Mouse (Mus musculus) heart, embryonic 11.5 days (tissue): ENCODE results near the gene Stt3b. TPM values are rescaled to one million over a fixed set of nuclear protein-coding genes. Genes with fewer than 3 reads are reported as not detected.

Source experiments
- ATAC-seq: fragments of 200-750 bp; cut with Nextera tagmentation; replicated peaks from 2 replicates; pipeline ENCODE4 v1.8.0; 2017; ENCODE audit warnings: moderate library complexity; ENCODE audit not compliant: insufficient number of reproducible peaks, low FRiP score, low TSS enrichment
- H3K27ac ChIP-seq: fragments of 300-500 bp; sonication (generic); 2 replicates; pipeline ENCODE4 v1.5.1; 2014; ENCODE audit warnings: mild to moderate bottlenecking, low read depth, low read length
- H3K27me3 ChIP-seq: fragments of 300-500 bp; sonication (generic); 2 replicates; pipeline ENCODE4 v1.6.1; 2014; ENCODE audit warnings: mild to moderate bottlenecking, low read length, mixed read lengths; ENCODE audit not compliant: control insufficient read depth, insufficient read depth
- H3K36me3 ChIP-seq: fragments of 300-500 bp; sonication (generic); 2 replicates; pipeline ENCODE4 v1.6.1; 2014; ENCODE audit warnings: mild to moderate bottlenecking, low read length, moderate library complexity, mixed read lengths; ENCODE audit not compliant: control insufficient read depth, insufficient read depth
- H3K4me1 ChIP-seq: fragments of 300-500 bp; sonication (generic); 2 replicates; pipeline ENCODE4 v1.6.1; 2014; ENCODE audit warnings: low read length; ENCODE audit not compliant: control insufficient read depth, insufficient read depth
- H3K4me2 ChIP-seq: fragments of 300-500 bp; sonication (generic); 2 replicates; pipeline ENCODE4 v1.6.1; 2014; ENCODE audit warnings: mild to moderate bottlenecking, moderate library complexity
- H3K4me3 ChIP-seq: fragments of 300-500 bp; sonication (generic); 2 replicates; pipeline ENCODE4 v1.5.1; 2014; ENCODE audit warnings: low read depth, low read length
- H3K9ac ChIP-seq: fragments of 300-500 bp; sonication (generic); 2 replicates; pipeline ENCODE4 v1.6.1; 2014; ENCODE audit warnings: mild to moderate bottlenecking, low read depth, low read length, moderate library complexity
- H3K9me3 ChIP-seq: fragments of 300-500 bp; sonication (generic); replicated peaks from 2 replicates; pipeline ENCODE4 v1.6.1; 2016; ENCODE audit warnings: low read length; ENCODE audit not compliant: control insufficient read depth
- WGBS: fragments of 180-500 bp; shearing (Covaris S2); extraction: QIAGEN DNeasy Blood & Tissue Kit; methylation state at CpG from one replicate; pipeline ENCODE4 v1.1.7; 2014; ENCODE audit not compliant: insufficient replicate concordance; 5-methylcytosine and 5-hydroxymethylcytosine counted together
- polyA plus RNA-seq: library from polyadenylated mRNA; unstranded; fragments of >200 nt; fragmentation: Nextera tagmentation; extraction: Ambion mirVana; gene quantifications from 2 replicates; pipeline ENCODE4 v1.2.1, GENCODE M21; 2014

Stt3b gene
- polyA plus RNA-seq, 1 experiment from 2014 or later = 84.7 TPM

- Histone ChIP-seq H3K27ac (peak overlapping the region; percentile 98), H3K36me3 (no peaks in the 10 kb centered on the region), H3K27me3 (no peaks in the 10 kb centered on the region), H3K4me3 (peak overlapping the region; percentile 99), H3K9ac (peak overlapping the region; percentile 99), H3K4me2 (peak overlapping the region; percentile 80), H3K4me1 (peaks cover 21% of the 10 kb centered on the region), H3K9me3 (no peaks in the 10 kb centered on the region)
- ATAC-seq = peak; percentile 87
- 0% methylated on average over 35 of the region's 42 CpGs for WGBS
Measured at GRCm38 (mm10) chr9:115309977-115310345, 260 bp downstream of the Stt3b start.

DNA sequence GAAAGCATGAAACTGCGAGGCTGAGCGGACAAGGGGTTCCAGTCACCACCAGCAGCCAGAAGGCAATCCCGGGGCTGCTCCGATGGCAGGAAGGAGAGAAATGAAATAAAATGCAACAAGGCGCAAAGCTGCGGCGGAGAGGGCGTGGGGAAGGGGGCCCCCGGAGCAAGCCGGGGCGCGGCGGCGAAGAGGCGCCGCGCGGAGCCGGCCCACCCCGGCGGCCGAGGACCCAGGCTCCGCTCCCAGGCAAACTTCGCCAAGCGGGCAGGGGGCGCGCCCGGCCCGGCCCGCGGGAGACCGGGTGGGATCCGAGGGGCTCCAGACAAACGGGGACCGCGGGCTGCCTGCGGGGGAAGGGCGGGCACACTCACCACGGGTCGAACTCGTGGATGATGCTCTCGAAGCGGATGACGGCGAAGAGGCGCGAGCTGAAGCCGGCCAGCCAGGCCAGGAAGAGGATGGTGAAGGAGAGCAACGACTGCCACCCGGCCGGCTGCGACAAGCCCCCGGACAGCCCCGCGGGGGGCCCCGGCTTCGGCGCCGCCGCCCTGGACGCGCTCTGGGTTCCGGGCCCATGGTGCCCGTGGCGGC lies 745 bp downstream of the Stt3b start:
- under 1% methylated on average over 65 of the region's 65 CpGs for WGBS
- H3K27me3 ChIP-seq = no peaks in the 10 kb centered on the region
- H3K9me3 ChIP-seq = no peaks in the 10 kb centered on the region

GRCm38 (mm10) chr9:115308941-115309380 lies 1.3 kb downstream of the Stt3b start:
- no peaks in the 10 kb centered on the region for H3K36me3 ChIP-seq
- H3K4me2 ChIP-seq = peak overlapping the region; percentile 80
- peaks cover 24% of the 10 kb centered on the region for H3K4me1 ChIP-seq
- no peak for ATAC-seq
- H3K4me3 ChIP-seq = peak overlapping the region; percentile 99
- WGBS = under 1% methylated on average over 18 of the region's 18 CpGs
- no peaks in the 10 kb centered on the region for H3K27me3 ChIP-seq
- H3K9ac ChIP-seq = peak overlapping the region; percentile 99
- peak overlapping the region; percentile 98 for H3K27ac ChIP-seq
- H3K9me3 ChIP-seq = no peaks in the 10 kb centered on the region

More for the DNA sequence above, 745 bp downstream of the Stt3b start:
- Histone ChIP-seq H3K9ac (peak overlapping the region; percentile 99), H3K27ac (peak overlapping the region; percentile 98), H3K4me1 (peaks cover 24% of the 10 kb centered on the region), H3K4me3 (peak overlapping the region; percentile 99), H3K4me2 (peak overlapping the region; percentile 80), H3K36me3 (no peaks in the 10 kb centered on the region)
- ATAC-seq = no peak

DNA sequence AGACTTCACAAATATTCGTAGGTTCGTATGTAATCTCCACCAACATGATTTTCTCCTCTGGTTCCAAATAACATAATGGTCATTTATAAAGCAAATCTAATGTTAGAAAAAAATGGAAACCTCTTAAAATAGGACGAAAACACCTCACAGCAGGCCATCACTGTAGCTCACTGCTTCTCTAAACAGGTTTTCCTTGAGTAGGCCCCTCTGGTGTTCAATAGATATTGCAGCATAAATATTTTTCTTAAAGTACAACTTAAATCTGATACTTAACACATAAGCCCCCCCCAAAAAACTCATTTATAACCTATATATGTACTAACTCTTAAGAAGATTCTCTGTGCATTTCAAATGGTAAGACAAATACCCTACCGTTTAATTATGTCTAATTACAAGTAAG lies 1.8 kb downstream of the Stt3b start:
- no peak overlapping the region for H3K27ac ChIP-seq
- peak overlapping the region; percentile 99 for H3K4me3 ChIP-seq
- H3K4me1 ChIP-seq = peaks cover 28% of the 10 kb centered on the region
- WGBS = 10% methylated on average over 4 of the region's 4 CpGs
- H3K27me3 ChIP-seq = no peaks in the 10 kb centered on the region
- peak overlapping the region; percentile 80 for H3K4me2 ChIP-seq
- H3K9ac ChIP-seq = peak overlapping the region; percentile 99; the same call in 1 of the 2 replicates
- H3K9me3 ChIP-seq = no peaks in the 10 kb centered on the region
- H3K36me3 ChIP-seq = no peaks in the 10 kb centered on the region
- no peak for ATAC-seq

GRCm38 (mm10) chr9:115306202-115306601 lies 4.0 kb downstream of the Stt3b start:
- Histone ChIP-seq H3K36me3 (no peaks in the 10 kb centered on the region), H3K9me3 (no peaks in the 10 kb centered on the region), H3K9ac (no peak overlapping the region), H3K4me3 (peak overlapping the region; percentile 99), H3K4me2 (peak overlapping the region; percentile 80), H3K27me3 (no peaks in the 10 kb centered on the region), H3K27ac (no peak overlapping the region), H3K4me1 (peaks cover 40% of the 10 kb centered on the region)
- WGBS = 13% methylated on average over 6 of the region's 6 CpGs
- no peak for ATAC-seq

DNA sequence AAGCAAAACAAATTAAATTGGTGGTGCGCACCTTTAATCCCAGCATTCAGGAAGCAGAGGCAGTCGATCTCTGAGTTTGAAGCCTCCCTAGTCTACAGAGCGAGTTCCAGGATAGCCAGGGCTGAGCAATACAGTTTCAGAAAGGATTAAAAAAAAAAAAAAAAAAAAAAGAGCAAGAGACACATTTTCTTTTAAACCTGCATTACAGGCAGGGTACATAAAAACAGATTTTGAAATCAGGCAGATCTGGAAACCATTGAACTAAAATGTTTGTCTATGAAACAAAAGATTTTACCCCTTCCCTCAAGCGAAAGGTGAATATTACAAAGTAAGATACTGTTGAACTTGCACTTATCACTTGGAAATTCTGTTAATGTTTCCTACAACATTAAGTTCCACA lies 6.1 kb downstream of the Stt3b start:
- Histone ChIP-seq H3K4me1 (peaks cover 43% of the 10 kb centered on the region), H3K36me3 (no peaks in the 10 kb centered on the region), H3K4me2 (no peak overlapping the region), H3K9ac (no peak overlapping the region), H3K9me3 (no peaks in the 10 kb centered on the region), H3K27me3 (no peaks in the 10 kb centered on the region), H3K27ac (no peak overlapping the region), H3K4me3 (no peak overlapping the region)
- no peak for ATAC-seq
- WGBS = 75% methylated on average over 4 of the region's 4 CpGs

DNA sequence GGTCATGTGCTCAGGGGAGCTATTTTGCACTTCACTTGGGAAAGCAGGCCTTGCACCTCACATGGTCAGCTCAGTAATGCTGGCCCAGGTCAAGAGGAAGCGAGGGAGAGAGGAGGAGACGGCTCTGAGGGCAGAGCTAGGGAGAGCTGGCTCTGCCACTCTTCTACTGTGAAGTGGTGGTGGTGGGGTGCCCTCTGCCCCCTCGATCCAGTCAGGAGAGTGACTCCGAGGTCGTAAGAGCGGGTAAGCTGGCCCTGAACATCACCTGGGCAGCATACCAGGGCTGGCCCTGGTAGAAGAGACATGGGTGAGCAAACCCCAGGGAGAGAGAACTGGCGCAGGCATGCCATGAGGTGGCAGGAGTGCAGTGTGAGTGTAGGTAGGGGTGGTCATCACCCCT lies 8.6 kb downstream of the Stt3b start:
- Histone ChIP-seq H3K9ac (no peak overlapping the region), H3K4me1 (peaks cover 41% of the 10 kb centered on the region), H3K9me3 (no peaks in the 10 kb centered on the region), H3K36me3 (no peaks in the 10 kb centered on the region), H3K4me2 (no peak overlapping the region), H3K27ac (no peak overlapping the region), H3K27me3 (no peaks in the 10 kb centered on the region), H3K4me3 (no peak overlapping the region)
- no peak for ATAC-seq
- 76% methylated on average over 7 of the region's 7 CpGs for WGBS

DNA sequence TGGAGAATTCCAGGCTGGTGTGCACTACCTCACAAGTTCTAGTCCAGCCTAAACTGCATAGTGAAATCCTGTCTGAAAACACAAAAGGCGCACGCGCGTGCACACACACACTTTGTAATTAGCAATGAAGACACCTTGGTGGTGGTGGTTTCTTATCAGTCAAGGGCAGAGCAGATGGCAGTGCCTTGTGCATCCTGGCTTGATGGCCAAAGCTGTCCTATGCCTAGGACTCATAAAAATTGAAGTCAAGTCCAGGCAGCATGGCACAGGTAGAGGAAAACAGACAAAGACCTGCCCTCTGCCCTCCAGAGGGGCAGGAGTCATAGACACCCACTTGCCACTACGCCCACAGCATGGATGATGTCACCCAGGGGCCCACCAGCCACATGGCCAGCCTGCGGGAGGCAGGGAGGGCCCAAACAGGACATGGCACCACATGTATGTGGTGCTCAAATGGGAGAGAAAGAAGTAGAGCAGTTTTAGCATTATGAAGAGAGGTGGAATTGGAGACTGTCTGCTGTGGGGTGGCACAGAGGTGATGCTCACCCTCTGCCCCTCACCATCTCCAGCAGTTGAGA lies 9.1 kb downstream of the Stt3b start:
- ATAC-seq = no peak
- Histone ChIP-seq H3K27ac (no peak overlapping the region), H3K9me3 (no peaks in the 10 kb centered on the region), H3K4me3 (no peak overlapping the region), H3K36me3 (no peaks in the 10 kb centered on the region), H3K9ac (no peak overlapping the region), H3K4me2 (no peak overlapping the region), H3K4me1 (peaks cover 37% of the 10 kb centered on the region), H3K27me3 (no peaks in the 10 kb centered on the region)
- WGBS = 83% methylated on average over 6 of the region's 6 CpGs

DNA sequence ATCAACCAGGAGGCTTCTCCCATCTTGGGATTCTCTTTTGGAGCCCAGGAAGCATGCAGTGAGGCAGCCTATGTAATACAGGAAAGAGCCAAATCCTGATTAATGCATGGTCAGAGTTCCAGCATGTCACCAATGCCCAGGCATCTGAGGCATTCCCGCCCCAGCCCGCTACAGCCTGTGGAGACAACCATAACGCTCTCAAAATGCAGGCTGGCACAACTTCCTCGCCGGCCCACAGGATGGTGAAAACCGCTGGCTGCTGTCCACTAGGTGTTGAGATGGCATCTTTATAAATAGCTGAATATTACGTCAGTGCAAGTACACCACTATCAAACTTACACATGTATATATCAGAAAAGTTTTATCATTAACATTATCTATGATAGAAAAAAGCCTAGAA lies 13.5 kb downstream of the Stt3b start:
- H3K27me3 ChIP-seq = no peaks in the 10 kb centered on the region
- no peak for ATAC-seq

More for the DNA sequence above, 13.5 kb downstream of the Stt3b start:
- Histone ChIP-seq H3K36me3 (no peaks in the 10 kb centered on the region), H3K4me1 (peaks cover 42% of the 10 kb centered on the region), H3K27ac (no peak overlapping the region), H3K9me3 (no peaks in the 10 kb centered on the region), H3K4me2 (no peak overlapping the region), H3K4me3 (no peak overlapping the region), H3K9ac (no peak overlapping the region)
- 75% methylated on average over 7 of the region's 7 CpGs for WGBS
